In the genomic region with DNA sequence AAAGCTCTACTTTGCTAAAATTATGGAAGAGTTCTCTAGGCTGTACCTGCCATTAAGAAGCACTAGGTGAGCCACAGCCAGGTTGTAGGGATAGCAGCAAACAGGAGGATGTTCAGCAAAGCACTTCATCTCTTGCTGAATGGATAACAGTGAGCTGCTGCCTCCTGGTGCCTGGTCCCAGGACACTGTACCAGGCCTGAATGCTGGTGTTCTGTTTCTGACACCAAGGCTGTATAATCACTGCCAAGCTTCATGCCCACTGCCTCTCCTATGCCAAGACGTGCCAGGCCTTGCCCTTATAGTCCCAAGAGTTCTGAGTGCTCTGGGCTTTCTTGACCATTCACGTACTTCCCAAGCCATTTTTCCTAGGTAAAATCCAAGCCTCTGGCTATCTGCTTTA, we compare ENCODE assay signal across 15 mouse cellular contexts. TPM values are rescaled to one million over a fixed set of nuclear protein-coding genes. Genes with fewer than 3 reads are reported as not detected.
DNase-seq lines count a peak whose midpoint lies in the region; ATAC-seq and TF ChIP-seq lines count a peak whose summit lies in the region.
"Had no signal": no experiment of that assay in that cellular context is flagged by ENCODE, and none has a peak within 500 bp of the region (broad histone marks: within the 10 kb centered on the region; RNA-seq: fewer than 3 reads in every experiment).

No protein-coding gene starts in this region.

- no peaks in the 10 kb centered on the region for H3K36me3 ChIP-seq in hindbrain, postnatal 0 days (ENCODE audit: insufficient read depth, low read length)
- H3K36me3 ChIP-seq in hindbrain, embryonic 10.5 days = peaks cover 40% of the 10 kb centered on the region
- H3K36me3 ChIP-seq in limb, embryonic 10.5 days = peaks cover 54% of the 10 kb centered on the region

- ATAC-seq in hindbrain, postnatal 0 days = no peak
- ATAC-seq: forebrain, embryonic 14.5 days had no signal

- no peak overlapping the region for H3K4me3 ChIP-seq in cerebellum, adult 2 months (replicated peaks; ENCODE audit: insufficient read depth, low read depth, low read length)
- H3K4me3 ChIP-seq in hindbrain, postnatal 0 days (ENCODE audit: low read length) = no peak overlapping the region
- H3K4me3 ChIP-seq in hindbrain, embryonic 10.5 days = no peak overlapping the region
- no peak overlapping the region for H3K4me3 ChIP-seq in lung, adult 2 months (replicated peaks; ENCODE audit: extremely low read depth, low read depth, low read length)
- H3K4me3 ChIP-seq in cortical plate, adult 2 months (ENCODE audit: insufficient read depth, low read length) = no peak overlapping the region
- H3K4me3 ChIP-seq in limb, embryonic 10.5 days = no peak overlapping the region
- H3K4me3 ChIP-seq: heart, embryonic 12.5 days; limb, embryonic 12.5 days; midbrain, embryonic 12.5 days had no signal

- peak in 1 of 2 experiments; percentile 27 for DNase-seq in cerebellum, adult 2 months
- no peak for DNase-seq in cerebellum, adult 8-10 months
- peak; percentile 25 for DNase-seq in hindbrain, postnatal 0 days (ENCODE audit: low spot score)
- no peak for DNase-seq in hindbrain, embryonic 10.5 days (ENCODE audit: low spot score)
- no peak for DNase-seq in lung, adult 2 months
- DNase-seq in lung, postnatal 10 days = no peak
- DNase-seq in limb, embryonic 10.5 days (ENCODE audit: low spot score) = no peak
- DNase-seq: kidney, adult 18-20 months; right cerebral cortex, postnatal 25 days; thymus, adult 18-20 months had no signal

- WGBS in cerebellum, adult 2 months = 30% methylated on average over 2 of the region's 2 CpGs
- 69% methylated on average over 2 of the region's 2 CpGs for WGBS in hindbrain, postnatal 0 days
- 93% methylated on average over 2 of the region's 2 CpGs for WGBS in hindbrain, embryonic 10.5 days
- WGBS in lung, adult 2 months = 65% methylated on average over 2 of the region's 2 CpGs
- 96% methylated on average over 2 of the region's 2 CpGs for whole genome bisulfite sequencing in limb, embryonic 10.5 days

- H3K4me2 ChIP-seq in hindbrain, postnatal 0 days (ENCODE audit: low read depth, low read length) = no peak overlapping the region
- H3K4me2 ChIP-seq: heart, embryonic 12.5 days; limb, embryonic 12.5 days; midbrain, embryonic 12.5 days had no signal

- no peak for TF ChIP-seq POLR2A in cerebellum, adult 2 months (IDR thresholded peaks at IDR 0.05; ENCODE audit: borderline replicate concordance, insufficient read depth, low read length)
- no peak for TF ChIP-seq POLR2A in lung, adult 2 months (IDR thresholded peaks at IDR 0.05; ENCODE audit: borderline replicate concordance, extremely low read depth, low read depth, low read length)
- no peak for TF ChIP-seq POLR2A in cortical plate, adult 2 months (IDR thresholded peaks at IDR 0.05; ENCODE audit: extremely low read depth, insufficient read depth, low read length)

- H3K4me1 ChIP-seq in cerebellum, adult 2 months (ENCODE audit: control insufficient read depth, insufficient read depth, low read length) = peaks cover 3% of the 10 kb centered on the region
- H3K4me1 ChIP-seq in hindbrain, postnatal 0 days (ENCODE audit: insufficient read depth, low read length) = no peaks in the 10 kb centered on the region
- peaks cover 9% of the 10 kb centered on the region for H3K4me1 ChIP-seq in hindbrain, embryonic 10.5 days (replicated peaks)
- peaks cover 18% of the 10 kb centered on the region for H3K4me1 ChIP-seq in lung, adult 2 months (ENCODE audit: control insufficient read depth, insufficient read depth, low read length)
- H3K4me1 ChIP-seq in cortical plate, adult 2 months (ENCODE audit: control insufficient read depth, insufficient read depth, low read length) = peaks cover 2% of the 10 kb centered on the region; the same call in 1 of the 2 replicates
- 0 out of 2 replicates have a peak, but pooled peaks cover 1% of the 10 kb centered on the region for H3K4me1 ChIP-seq in limb, embryonic 10.5 days

- no peak overlapping the region for H3K27ac ChIP-seq in cerebellum, adult 2 months (ENCODE audit: insufficient read depth, low read length)
- H3K27ac ChIP-seq in hindbrain, postnatal 0 days = no peak overlapping the region
- no peak overlapping the region for H3K27ac ChIP-seq in hindbrain, embryonic 10.5 days
- H3K27ac ChIP-seq in cortical plate, adult 2 months (ENCODE audit: insufficient read depth, low read length) = no peak overlapping the region
- H3K27ac ChIP-seq in limb, embryonic 10.5 days = no peak overlapping the region
- H3K27ac ChIP-seq: limb, embryonic 12.5 days; midbrain, embryonic 12.5 days had no signal

- no peaks in the 10 kb centered on the region for H3K27me3 ChIP-seq in cerebellum, adult 2 months (ENCODE audit: control insufficient read depth, insufficient read depth, low read length)
- no peaks in the 10 kb centered on the region for H3K27me3 ChIP-seq in hindbrain, postnatal 0 days (ENCODE audit: insufficient read depth, low read length)
- H3K27me3 ChIP-seq in hindbrain, embryonic 10.5 days (ENCODE audit: insufficient read depth, poor library complexity, severe bottlenecking) = no peaks in the 10 kb centered on the region
- no peaks in the 10 kb centered on the region for H3K27me3 ChIP-seq in limb, embryonic 10.5 days (ENCODE audit: low read depth, poor library complexity, severe bottlenecking)
- H3K27me3 ChIP-seq: heart, embryonic 12.5 days; limb, embryonic 12.5 days; midbrain, embryonic 12.5 days had no signal

- H3K9ac ChIP-seq in hindbrain, postnatal 0 days (replicated peaks; ENCODE audit: low read length) = no peak overlapping the region
- H3K9ac ChIP-seq: heart, embryonic 12.5 days; limb, embryonic 12.5 days; midbrain, embryonic 12.5 days had no signal

- no peaks in the 10 kb centered on the region for H3K9me3 ChIP-seq in hindbrain, postnatal 0 days (ENCODE audit: low read length)
- H3K9me3 ChIP-seq in hindbrain, embryonic 10.5 days = no peaks in the 10 kb centered on the region
- no peaks in the 10 kb centered on the region for H3K9me3 ChIP-seq in limb, embryonic 10.5 days (replicated peaks)
- H3K9me3 ChIP-seq: heart, embryonic 12.5 days; limb, embryonic 12.5 days; midbrain, embryonic 12.5 days had no signal

- TF ChIP-seq CTCF in cerebellum, adult 2 months (IDR thresholded peaks at IDR 0.05; ENCODE audit: borderline replicate concordance, insufficient read depth, low read depth, low read length) = 0 out of 2 replicates have a peak, but pooled peaks have one; percentile 17
- TF ChIP-seq CTCF in hindbrain, postnatal 0 days (IDR thresholded peaks at IDR 0.05; ENCODE audit: low read depth) = peak; percentile 48
- TF ChIP-seq CTCF in lung, adult 2 months (IDR thresholded peaks at IDR 0.05; ENCODE audit: insufficient read depth, low read length) = peak; percentile 24; the same call in 1 of the 2 replicates
- peak; percentile 23; the same call in 1 of the 2 replicates for TF ChIP-seq CTCF in cortical plate, adult 2 months (IDR thresholded peaks at IDR 0.05; ENCODE audit: extremely low read depth, insufficient read depth, low read length)

RNA-seq across cellular contexts. Expression of a gene that starts 8.5 kb away (rescaled TPM):
- 86.1 and 110 TPM in 2 replicates for polyA plus RNA-seq in cerebellum, adult 2 months (2012; rRNA removed)
- 66.5 and 76.9 TPM in 2 replicates for total RNA-seq in hindbrain, postnatal 0 days (2014; rRNA removed)
- polyA plus RNA-seq in hindbrain, postnatal 0 days (2015; fragmentation: Nextera tagmentation; extraction: Ambion mirVana) = 50.1 and 51.0 TPM in 2 replicates
- polyA plus RNA-seq in hindbrain, embryonic 10.5 days (2016; fragmentation: Nextera tagmentation; extraction: Ambion mirVana) = 24.2 and 28.7 TPM in 2 replicates
- polyA plus RNA-seq in lung, adult 2 months (2012; rRNA removed) = 108 and 150 TPM in 2 replicates
- polyA plus RNA-seq in cortical plate, adult 2 months (2012; rRNA removed) = 80.4 and 87.7 TPM in 2 replicates
- 41.6 and 48.5 TPM in 2 replicates for polyA plus RNA-seq in limb, embryonic 10.5 days (2016; fragmentation: Nextera tagmentation; extraction: Ambion mirVana)
